Mouse (Mus musculus) lung, embryonic 15.5 days (tissue): Measurements from ENCODE around the gene Tmem72. TPM values are rescaled to one million over a fixed set of nuclear protein-coding genes. Genes with fewer than 3 reads are reported as not detected.

Experiments
- ATAC-seq: fragments of 200-750 bp; cut with Nextera tagmentation; 2 replicates; pipeline ENCODE4 v1.8.0; 2017; ENCODE audit warnings: moderate number of reproducible peaks, borderline replicate concordance; ENCODE audit not compliant: low FRiP score, low TSS enrichment; ENCODE audit errors: extremely low read depth
- H3K27ac ChIP-seq: fragments of 300-500 bp; sonication (generic); 2 replicates; pipeline ENCODE4 v1.5.1; 2015; ENCODE audit warnings: moderate library complexity, mild to moderate bottlenecking, inconsistent platforms
- H3K27me3 ChIP-seq: fragments of 300-500 bp; sonication (generic); 2 replicates; pipeline ENCODE4 v1.6.1; 2015; ENCODE audit warnings: inconsistent platforms
- H3K36me3 ChIP-seq: fragments of 300-500 bp; sonication (generic); 2 replicates; pipeline ENCODE4 v1.6.1; 2015; ENCODE audit warnings: inconsistent platforms
- H3K4me1 ChIP-seq: fragments of 300-500 bp; sonication (generic); 2 replicates; pipeline ENCODE4 v1.6.1; 2015; ENCODE audit warnings: inconsistent platforms
- H3K4me2 ChIP-seq: fragments of 300-500 bp; sonication (generic); 2 replicates; pipeline ENCODE4 v1.6.1; 2015; ENCODE audit warnings: inconsistent platforms, mild to moderate bottlenecking, moderate library complexity
- H3K4me3 ChIP-seq: fragments of 300-500 bp; sonication (generic); 2 replicates; pipeline ENCODE4 v1.5.1; 2015; ENCODE audit warnings: mild to moderate bottlenecking, inconsistent platforms
- H3K9ac ChIP-seq: fragments of 300-500 bp; sonication (generic); 2 replicates; pipeline ENCODE4 v1.6.1; 2015; ENCODE audit warnings: inconsistent platforms
- H3K9me3 ChIP-seq: fragments of 300-500 bp; sonication (generic); 2 replicates; pipeline ENCODE4 v1.6.1; 2016; ENCODE audit warnings: inconsistent platforms
- WGBS: fragments of 180-500 bp; shearing (Covaris S2); methylation state at CpG from one replicate; pipeline ENCODE4 v1.1.7; 2015; 5-methylcytosine and 5-hydroxymethylcytosine counted together
- polyA plus RNA-seq: library from polyadenylated mRNA; unstranded; fragments of >200 nt; fragmentation: Nextera tagmentation; extraction: Ambion mirVana; gene quantifications from 2 replicates; pipeline ENCODE4 v1.2.1, GENCODE M21; 2015

The Tmem72 gene
- polyA plus RNA-seq, 1 experiment from 2014 or later = 0.05 TPM

DNA sequence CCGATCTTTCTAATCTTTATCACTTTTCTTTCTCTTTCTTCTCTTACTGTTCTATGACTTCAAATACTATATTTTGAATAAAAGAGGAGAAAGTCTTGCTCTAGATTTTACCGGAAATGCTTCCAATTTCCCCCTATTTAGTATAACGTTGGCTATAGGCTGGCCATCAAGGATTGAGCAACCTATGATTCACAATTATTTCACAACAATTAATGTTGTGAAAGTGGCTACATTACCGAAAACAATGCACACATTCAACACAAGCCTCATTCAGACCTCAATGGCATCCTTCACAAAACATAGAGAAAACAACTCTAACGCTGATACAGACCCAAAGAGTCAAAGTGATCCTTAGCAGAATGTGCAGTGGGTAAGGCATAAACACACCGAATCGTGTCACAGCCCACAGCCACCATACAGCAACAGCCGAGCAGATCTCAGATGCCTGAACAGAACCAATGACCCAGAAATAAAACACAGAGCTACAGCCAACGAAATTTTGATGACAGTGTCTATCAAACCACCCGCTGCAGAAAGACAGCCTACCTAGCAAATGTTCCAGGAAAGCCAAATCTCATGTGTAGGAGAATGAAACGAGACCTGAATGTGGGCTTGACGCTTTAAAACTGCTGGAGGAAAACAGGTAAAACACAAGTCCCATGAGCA is 50.5 kb downstream of the Tmem72 start:
- WGBS = 82% methylated on average over 12 of the region's 12 CpGs
- Histone ChIP-seq H3K4me3 (no peak overlapping the region), H3K4me1 (peaks cover 4% of the 10 kb centered on the region; the same call in 1 of the 2 replicates), H3K36me3 (no peaks in the 10 kb centered on the region), H3K27me3 (no peaks in the 10 kb centered on the region), H3K9me3 (no peaks in the 10 kb centered on the region), H3K27ac (no peak overlapping the region), H3K9ac (no peak overlapping the region), H3K4me2 (no peak overlapping the region)
- ATAC-seq = no peak

DNA sequence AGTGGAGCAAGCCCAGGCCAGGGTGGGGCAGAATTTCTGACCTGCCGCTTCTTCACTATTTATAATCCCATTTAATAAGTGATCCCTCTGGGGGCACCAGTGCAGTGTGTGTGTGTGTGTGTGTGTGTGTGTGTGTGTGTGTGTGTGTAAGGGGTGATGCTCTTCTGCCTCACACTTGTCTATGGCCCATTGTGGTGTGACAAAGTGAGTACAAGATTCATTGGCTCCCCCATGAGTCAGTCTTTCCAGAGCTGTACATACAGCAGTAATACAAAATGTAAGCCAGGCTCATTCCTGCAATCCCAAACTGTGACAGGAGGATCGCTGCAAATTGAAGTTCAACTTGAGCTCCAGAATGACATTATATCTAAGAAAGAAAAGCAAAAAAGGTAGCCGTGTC is 51.9 kb downstream of the Tmem72 start:
- H3K4me2 ChIP-seq = no peak overlapping the region
- H3K9me3 ChIP-seq = no peaks in the 10 kb centered on the region
- H3K9ac ChIP-seq = no peak overlapping the region
- no peak for ATAC-seq
- no peaks in the 10 kb centered on the region for H3K4me1 ChIP-seq
- H3K27ac ChIP-seq = no peak overlapping the region
- no peaks in the 10 kb centered on the region for H3K27me3 ChIP-seq
- no peak overlapping the region for H3K4me3 ChIP-seq
- H3K36me3 ChIP-seq = no peaks in the 10 kb centered on the region
- whole genome bisulfite sequencing = 63% methylated on average over 3 of the region's 3 CpGs

DNA sequence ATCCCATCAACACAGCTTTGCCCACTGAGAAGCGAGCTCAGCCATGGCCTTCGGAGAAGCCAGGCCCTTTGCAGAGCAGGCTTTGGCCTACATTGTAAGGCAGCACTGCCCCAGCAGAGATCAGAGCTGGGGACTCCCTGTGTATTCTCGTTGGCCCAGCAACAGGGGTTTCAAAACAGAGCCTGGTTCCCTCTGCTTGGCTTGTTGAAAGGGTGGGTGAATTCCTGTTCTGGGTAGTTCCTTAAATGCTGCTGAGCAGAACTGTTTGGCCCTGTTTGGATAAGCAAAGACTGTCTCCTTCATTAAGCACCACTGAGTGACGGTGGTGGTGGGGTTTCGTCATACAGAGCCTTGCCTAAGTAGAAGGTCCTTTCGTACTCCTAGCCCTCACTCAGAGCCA is 52.7 kb downstream of the Tmem72 start:
- 72% methylated on average over 6 of the region's 6 CpGs for WGBS
- no peak overlapping the region for H3K4me3 ChIP-seq
- no peaks in the 10 kb centered on the region for H3K27me3 ChIP-seq
- H3K27ac ChIP-seq = no peak overlapping the region
- no peaks in the 10 kb centered on the region for H3K36me3 ChIP-seq
- no peaks in the 10 kb centered on the region for H3K9me3 ChIP-seq
- no peaks in the 10 kb centered on the region for H3K4me1 ChIP-seq
- no peak for ATAC-seq
- no peak overlapping the region for H3K9ac ChIP-seq
- H3K4me2 ChIP-seq = no peak overlapping the region

DNA sequence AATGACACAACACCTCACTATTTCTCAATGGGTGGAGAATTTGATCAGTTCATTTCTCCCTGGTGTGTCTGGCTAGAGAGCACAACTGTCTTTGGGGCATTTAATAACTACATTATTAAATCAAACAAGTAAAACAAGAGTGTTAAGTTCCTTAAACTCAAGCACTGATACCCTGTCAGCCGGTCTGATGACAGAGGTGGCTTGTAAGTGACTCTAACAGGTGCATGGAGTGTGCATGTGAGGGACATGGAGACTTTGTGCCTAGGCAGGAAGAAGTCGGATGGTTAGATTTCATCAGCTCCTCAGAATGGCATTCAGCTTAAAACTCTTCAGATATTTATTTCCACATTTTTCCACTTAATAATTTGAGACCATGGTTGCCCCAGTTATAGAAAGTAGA is 53.3 kb downstream of the Tmem72 start:
- no peak overlapping the region for H3K4me2 ChIP-seq
- no peak for ATAC-seq
- no peak overlapping the region for H3K9ac ChIP-seq
- H3K4me3 ChIP-seq = no peak overlapping the region
- H3K27ac ChIP-seq = no peak overlapping the region
- no peaks in the 10 kb centered on the region for H3K4me1 ChIP-seq
- H3K27me3 ChIP-seq = no peaks in the 10 kb centered on the region
- WGBS = 77% methylated on average over 2 of the region's 2 CpGs
- no peaks in the 10 kb centered on the region for H3K9me3 ChIP-seq
- no peaks in the 10 kb centered on the region for H3K36me3 ChIP-seq

DNA sequence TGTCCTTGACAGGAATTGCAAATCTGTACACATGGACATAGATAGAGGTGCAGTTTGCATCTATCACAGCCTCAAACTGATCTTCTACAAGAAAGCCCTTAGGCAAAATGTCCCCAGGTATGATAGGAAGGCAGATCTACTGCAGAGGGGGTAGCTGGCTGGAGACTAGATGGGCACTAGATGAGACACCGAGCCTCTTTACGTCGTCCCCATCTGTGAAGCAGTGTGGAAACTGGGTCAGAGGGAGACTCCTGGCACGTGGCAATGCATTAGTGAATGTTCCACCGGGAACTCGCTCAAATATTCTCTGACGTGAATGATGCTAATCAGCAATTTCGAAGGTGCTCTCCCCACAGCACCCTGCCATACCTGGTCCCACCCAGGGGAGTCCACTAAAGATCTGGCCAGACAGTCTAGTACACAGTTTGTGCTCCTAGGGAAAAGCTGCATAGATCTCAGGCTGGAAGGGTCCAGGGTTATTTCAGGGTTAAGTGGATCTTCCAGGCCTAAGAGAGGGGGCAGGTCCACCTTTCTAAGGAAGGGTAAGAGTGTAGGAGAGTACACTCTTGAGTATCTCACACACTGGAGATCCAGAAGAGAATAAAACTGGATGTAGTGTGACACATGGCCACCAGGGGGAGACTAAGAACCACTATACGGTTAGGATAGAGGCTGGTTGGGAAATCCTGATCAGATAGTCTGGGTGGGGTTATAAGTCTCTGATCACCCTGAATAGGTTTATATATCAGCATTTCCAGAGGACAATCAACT is 62.8 kb downstream of the Tmem72 start:
- Histone ChIP-seq H3K4me3 (no peak overlapping the region), H3K27me3 (no peaks in the 10 kb centered on the region), H3K36me3 (no peaks in the 10 kb centered on the region), H3K9me3 (no peaks in the 10 kb centered on the region), H3K27ac (no peak overlapping the region), H3K9ac (no peak overlapping the region), H3K4me2 (no peak overlapping the region), H3K4me1 (peaks cover 15% of the 10 kb centered on the region; the same call in 1 of the 2 replicates)
- ATAC-seq = no peak
- WGBS = 52% methylated on average over 9 of the region's 9 CpGs

DNA sequence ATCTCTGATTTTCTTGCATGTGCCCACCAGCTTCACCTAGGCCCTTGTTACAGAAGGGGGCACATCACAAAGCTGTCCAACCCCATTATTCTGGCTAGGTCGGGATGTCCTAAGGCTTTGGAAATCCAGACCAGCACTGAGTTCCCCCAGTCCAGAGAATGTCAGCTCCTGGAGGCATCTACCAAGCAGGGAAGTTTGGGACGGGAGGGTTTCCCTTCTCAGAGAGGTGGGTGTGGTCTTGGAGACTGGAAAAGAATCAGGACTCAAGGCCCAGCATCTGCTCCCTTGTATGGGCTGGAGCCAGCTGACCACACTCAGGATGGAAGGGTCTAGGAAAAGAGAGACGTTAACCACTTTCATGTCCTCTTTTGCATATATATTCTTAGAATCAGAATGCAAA is 63.5 kb downstream of the Tmem72 start:
- Histone ChIP-seq H3K27me3 (no peaks in the 10 kb centered on the region), H3K4me2 (no peak overlapping the region), H3K9me3 (no peaks in the 10 kb centered on the region), H3K4me3 (no peak overlapping the region), H3K9ac (no peak overlapping the region), H3K27ac (no peak overlapping the region), H3K36me3 (no peaks in the 10 kb centered on the region), H3K4me1 (peaks cover 15% of the 10 kb centered on the region; the same call in 1 of the 2 replicates)
- 67% methylated on average over 3 of the region's 3 CpGs for WGBS
- no peak for ATAC-seq

DNA sequence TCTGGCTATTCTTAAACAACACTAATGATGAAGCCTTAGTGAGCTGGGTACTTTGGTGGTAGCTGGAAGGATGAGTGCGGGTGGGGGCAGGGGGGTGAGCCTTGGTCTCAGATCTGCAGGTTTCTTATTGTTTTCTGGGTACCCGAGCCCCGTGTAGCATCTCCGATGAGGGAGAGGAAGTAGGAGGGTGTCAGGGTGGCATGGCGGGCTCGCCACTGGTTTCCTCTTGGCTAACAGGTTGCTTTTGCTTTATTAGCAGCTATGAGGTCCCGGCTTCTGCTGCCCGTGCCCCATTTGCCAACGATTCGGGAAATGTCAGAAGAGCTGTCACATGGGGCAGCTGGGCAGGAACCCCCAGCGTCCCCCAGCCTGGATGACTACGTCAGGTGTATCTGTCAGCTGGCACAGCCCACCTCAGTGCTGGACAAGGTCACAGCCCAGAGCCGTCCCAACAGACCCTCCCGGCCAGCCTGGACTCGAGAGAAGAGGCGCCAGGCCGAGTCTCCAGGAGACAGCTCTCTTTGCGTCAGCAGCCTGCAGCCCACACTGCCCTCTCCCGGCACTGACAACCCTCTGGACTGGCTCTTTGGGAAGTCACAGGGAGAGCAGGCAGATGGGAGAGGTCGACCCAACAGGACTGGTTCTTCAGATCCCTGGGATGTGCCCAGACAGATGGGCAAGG is 65.1 kb downstream of the Tmem72 start:
- no peak for ATAC-seq
- H3K27me3 ChIP-seq = no peaks in the 10 kb centered on the region
- H3K36me3 ChIP-seq = no peaks in the 10 kb centered on the region
- no peak overlapping the region for H3K27ac ChIP-seq
- H3K4me3 ChIP-seq = peak overlapping the region; percentile 29
- WGBS = 51% methylated on average over 20 of the region's 20 CpGs
- peak overlapping the region; percentile 22; the same call in 1 of the 2 replicates for H3K9ac ChIP-seq
- no peaks in the 10 kb centered on the region for H3K9me3 ChIP-seq
- H3K4me1 ChIP-seq = peaks cover 15% of the 10 kb centered on the region; the same call in 1 of the 2 replicates
- H3K4me2 ChIP-seq = peak overlapping the region; percentile 47

DNA sequence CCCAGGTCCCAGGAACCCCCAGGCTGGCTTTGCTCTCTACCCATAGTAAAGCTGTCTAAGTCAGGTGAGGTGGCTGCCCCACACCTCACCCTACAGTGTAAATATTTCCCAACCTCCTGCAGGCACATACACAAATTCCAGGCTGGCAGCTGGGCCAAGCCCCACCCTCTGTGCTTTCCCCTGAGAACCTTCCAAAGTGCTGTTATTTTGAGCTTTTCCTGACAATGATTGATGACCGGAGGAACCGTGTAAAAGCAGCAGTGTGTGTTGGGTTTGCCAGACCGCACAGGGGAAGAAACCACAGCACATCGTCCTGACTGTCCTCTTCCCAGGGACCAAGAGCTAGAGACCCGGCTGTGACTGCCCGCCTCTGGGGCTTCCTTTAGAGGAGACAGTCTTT is 66.3 kb downstream of the Tmem72 start, which contains the start of gene Depp1:
Depp1 (plus strand) TSS at position 204 of the 400 bp plus-strand sequence.
- no peaks in the 10 kb centered on the region for H3K36me3 ChIP-seq
- H3K27me3 ChIP-seq = no peaks in the 10 kb centered on the region
- peak within 1 kb of the TSS; percentile 22; the same call in 1 of the 2 replicates for H3K9ac ChIP-seq
- H3K4me3 ChIP-seq = peak within 1 kb of the TSS; percentile 29
- peaks cover 15% of the 10 kb centered on the region; the same call in 1 of the 2 replicates for H3K4me1 ChIP-seq
- ATAC-seq = peak; percentile 88
- H3K9me3 ChIP-seq = no peaks in the 10 kb centered on the region
- peak within 1 kb of the TSS; percentile 47 for H3K4me2 ChIP-seq
- 9% methylated on average over 6 of the region's 6 CpGs for WGBS
- peak within 1 kb of the TSS; percentile 79 for H3K27ac ChIP-seq

DNA sequence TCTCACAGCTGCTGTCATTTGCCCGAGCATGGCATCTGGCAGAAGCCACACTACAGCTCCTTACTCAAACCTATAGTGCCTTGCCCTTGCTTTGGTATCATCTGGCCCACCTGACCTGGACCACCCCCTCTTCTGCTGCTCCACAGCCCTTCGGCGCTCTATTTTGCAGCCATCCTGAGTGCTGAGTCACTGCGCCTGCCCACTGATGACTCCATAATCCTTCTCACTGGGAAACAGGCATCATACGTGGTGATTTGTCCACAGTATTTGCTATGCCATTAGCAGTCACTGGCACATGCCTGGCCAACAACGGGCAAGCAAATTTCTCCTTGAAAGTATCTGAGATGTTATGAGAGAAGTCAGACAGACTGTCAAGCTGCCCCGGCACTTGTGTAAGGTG is 66.9 kb downstream of the Tmem72 start:
- Histone ChIP-seq H3K27ac (peak overlapping the region; percentile 60), H3K4me1 (peaks cover 15% of the 10 kb centered on the region; the same call in 1 of the 2 replicates), H3K27me3 (no peaks in the 10 kb centered on the region), H3K4me2 (no peak overlapping the region), H3K9ac (no peak overlapping the region), H3K9me3 (no peaks in the 10 kb centered on the region), H3K4me3 (no peak overlapping the region), H3K36me3 (no peaks in the 10 kb centered on the region)
- 57% methylated on average over 7 of the region's 7 CpGs for WGBS
- ATAC-seq = no peak

DNA sequence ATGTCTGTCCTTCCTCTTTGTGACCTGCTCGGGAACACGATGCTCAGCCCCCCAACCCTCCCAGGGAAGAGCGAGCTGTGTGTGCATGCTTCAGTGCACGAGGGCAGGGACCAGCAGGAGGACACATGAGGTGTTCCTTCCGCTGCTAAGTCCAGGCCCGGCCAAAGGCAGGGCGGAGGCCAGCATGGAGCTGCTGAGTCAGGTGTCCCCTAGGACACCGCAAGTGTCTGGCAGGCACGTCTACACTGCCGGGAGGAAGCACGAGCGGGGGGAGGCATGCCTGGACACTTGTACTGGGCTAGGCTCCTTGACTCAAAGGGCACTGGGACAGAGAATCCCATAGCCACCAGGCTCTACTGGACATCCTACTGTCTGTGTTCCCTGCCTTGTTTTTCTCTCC is 69.0 kb downstream of the Tmem72 start:
- Histone ChIP-seq H3K27me3 (no peaks in the 10 kb centered on the region), H3K4me3 (no peak overlapping the region), H3K9ac (no peak overlapping the region), H3K4me1 (peaks cover 15% of the 10 kb centered on the region; the same call in 1 of the 2 replicates), H3K27ac (no peak overlapping the region), H3K9me3 (no peaks in the 10 kb centered on the region), H3K36me3 (no peaks in the 10 kb centered on the region), H3K4me2 (no peak overlapping the region)
- ATAC-seq = no peak
- WGBS = 75% methylated on average over 12 of the region's 12 CpGs

DNA sequence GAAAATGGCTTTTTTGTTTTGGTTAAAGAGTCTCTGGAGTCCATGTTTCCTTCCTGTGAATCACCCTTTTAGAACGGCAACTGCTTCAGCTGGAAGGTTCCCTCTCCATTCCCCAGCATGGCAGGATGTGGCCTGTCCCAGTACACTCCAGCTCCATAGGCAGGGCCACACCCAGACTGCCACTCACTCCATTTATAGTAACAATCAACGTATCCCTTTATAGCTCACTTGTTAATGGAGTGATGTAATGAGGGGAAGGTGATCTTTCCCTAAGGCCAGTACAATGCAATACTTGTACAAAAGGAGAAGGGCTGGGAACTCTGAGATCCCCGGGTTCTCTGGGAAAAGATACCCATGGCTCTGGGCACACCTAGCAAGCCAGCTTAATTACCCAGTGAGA is 72.4 kb downstream of the Tmem72 start:
- ATAC-seq = peak; percentile 58; the same call in 1 of the 2 replicates
- no peak overlapping the region for H3K4me2 ChIP-seq
- H3K9ac ChIP-seq = no peak overlapping the region
- H3K4me3 ChIP-seq = no peak overlapping the region
- H3K9me3 ChIP-seq = no peaks in the 10 kb centered on the region
- H3K36me3 ChIP-seq = no peaks in the 10 kb centered on the region
- WGBS = 57% methylated on average over 3 of the region's 3 CpGs
- no peaks in the 10 kb centered on the region for H3K27me3 ChIP-seq
- H3K4me1 ChIP-seq = no peaks in the 10 kb centered on the region
- peak overlapping the region; percentile 30 for H3K27ac ChIP-seq

DNA sequence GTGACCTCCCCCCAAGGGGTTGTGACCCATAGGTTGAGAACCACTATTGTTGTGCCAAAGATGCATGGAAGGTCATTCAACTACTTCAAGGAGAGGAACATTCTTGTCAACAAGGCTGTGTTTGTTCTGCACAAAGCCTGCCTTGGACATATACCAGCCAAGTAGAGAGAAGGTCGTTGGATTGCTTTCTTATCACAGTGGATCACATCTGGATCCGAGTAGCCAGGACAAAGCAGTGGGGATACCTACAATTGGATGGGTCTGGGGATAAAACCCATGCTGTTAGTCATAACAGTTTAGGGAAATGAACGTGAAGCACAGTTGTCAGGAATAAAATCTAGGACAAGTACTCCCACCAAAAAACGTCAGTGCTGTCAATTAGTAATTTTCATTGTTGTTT is 72.8 kb downstream of the Tmem72 start:
- Histone ChIP-seq H3K9me3 (no peaks in the 10 kb centered on the region), H3K9ac (no peak overlapping the region), H3K36me3 (no peaks in the 10 kb centered on the region), H3K27me3 (no peaks in the 10 kb centered on the region), H3K4me1 (no peaks in the 10 kb centered on the region), H3K27ac (peak overlapping the region; percentile 8; the same call in 1 of the 2 replicates), H3K4me2 (no peak overlapping the region), H3K4me3 (no peak overlapping the region)
- 42% methylated on average over 4 of the region's 4 CpGs for WGBS
- ATAC-seq = no peak
